Mouse (Mus musculus) heart, adult 9 months (tissue): Measurements from ENCODE around the gene Nudt6.

Experiments
- DNase-seq, 2 experiments: peaks; one replicate each; pipeline ENCODE4 v3.0.0; 2022; ENCODE audit warnings: low spot score in 2 of 2

Nudt6 gene

GRCm38 (mm10) chr3:37383096-37383765 lies 36.8 kb downstream of the Nudt6 start:
- DNase-seq = peak in 1 of 2 experiments; percentile 57

GRCm38 (mm10) chr3:37381457-37381856 lies 38.6 kb downstream of the Nudt6 start:
- DNase-seq = no peak

GRCm38 (mm10) chr3:37379930-37380881 lies 39.8 kb downstream of the Nudt6 start:
- peak; percentile 75 to 84 for DNase-seq

GRCm38 (mm10) chr3:37379201-37379600 lies 40.8 kb downstream of the Nudt6 start:
- DNase-seq = no peak

GRCm38 (mm10) chr3:37378412-37378811 lies 41.6 kb downstream of the Nudt6 start:
- no peak for DNase-seq

- DNase-seq = no peak
Observed at GRCm38 (mm10) chr3:37377926-37378325, 42.1 kb downstream of the Nudt6 start.

GRCm38 (mm10) chr3:37373712-37374111 lies 46.3 kb downstream of the Nudt6 start:
- no peak for DNase-seq

GRCm38 (mm10) chr3:37370407-37370806 lies 49.6 kb downstream of the Nudt6 start:
- peak; percentile 46 to 48 for DNase-seq

GRCm38 (mm10) chr3:37366381-37367053 lies 53.5 kb downstream of the Nudt6 start:
- peak in 1 of 2 experiments; percentile 18 for DNase-seq

- DNase-seq = no peak
Observed at GRCm38 (mm10) chr3:37365976-37366375, 54.0 kb downstream of the Nudt6 start.

GRCm38 (mm10) chr3:37365144-37365543 lies 54.9 kb downstream of the Nudt6 start:
- no peak for DNase-seq

GRCm38 (mm10) chr3:37360729-37361128 lies 59.3 kb downstream of the Nudt6 start:
- peak in 1 of 2 experiments; percentile 37 for DNase-seq
